Mouse (Mus musculus) E14TG2a.4 (cell line): ENCODE measurements around the gene Edrf1.

ENCODE experiments used
- H3K27me3 ChIP-seq: 2 replicates; pipeline ENCODE4 v1.6.1; 2014; ENCODE audit warnings: low read length, control low read depth; ENCODE audit not compliant: insufficient read depth
- H3K36me3 ChIP-seq: 2 replicates; pipeline ENCODE4 v1.6.1; 2014; ENCODE audit warnings: low read length, control low read depth; ENCODE audit not compliant: insufficient read depth
- H3K4me1 ChIP-seq: replicated peaks from 2 replicates; pipeline ENCODE4 v1.6.1; 2014; ENCODE audit warnings: low read depth, low read length, control low read depth
- H3K4me3 ChIP-seq: replicated peaks from 2 replicates; pipeline ENCODE4 v1.5.1; 2014; ENCODE audit warnings: mild to moderate bottlenecking, low read length
- H3K9me3 ChIP-seq: 2 replicates; pipeline ENCODE4 v1.6.1; 2014; ENCODE audit warnings: low read length, control low read depth
- CTCF ChIP-seq: conservative IDR thresholded peaks from 2 replicates; pipeline ENCODE4 v1.5.1; 2014; ENCODE audit warnings: low read length
- NANOG ChIP-seq: IDR thresholded peaks from 2 replicates; pipeline ENCODE4 v1.6.1; 2014; ENCODE audit warnings: borderline replicate concordance, low read length, mixed read lengths
- POU5F1 ChIP-seq: IDR thresholded peaks from 2 replicates; pipeline ENCODE4 v1.6.1; 2014; ENCODE audit warnings: low read length, borderline replicate concordance

Edrf1 gene

GRCm38 (mm10) chr7:133699885-133700284 lies 62.5 kb downstream of the Edrf1 start:
- TF ChIP-seq POU5F1 (no peak), CTCF (no peak), NANOG (no peak)
- no peak overlapping the region for H3K4me3 ChIP-seq
- H3K4me1 ChIP-seq = peaks cover 31% of the 10 kb centered on the region
- H3K27me3 ChIP-seq = 0 out of 2 replicates have a peak, but pooled peaks cover 2% of the 10 kb centered on the region
- H3K9me3 ChIP-seq = no peaks in the 10 kb centered on the region
- H3K36me3 ChIP-seq = no peaks in the 10 kb centered on the region

- Histone ChIP-seq H3K36me3 (no peaks in the 10 kb centered on the region), H3K4me1 (peaks cover 31% of the 10 kb centered on the region), H3K4me3 (no peak overlapping the region), H3K9me3 (no peaks in the 10 kb centered on the region), H3K27me3 (0 out of 2 replicates have a peak, but pooled peaks cover 2% of the 10 kb centered on the region)
- TF ChIP-seq POU5F1 (no peak), CTCF (no peak), NANOG (no peak)
Measured at GRCm38 (mm10) chr7:133701366-133701765, 64.0 kb downstream of the Edrf1 start.

- no peak for TF ChIP-seq CTCF
- TF ChIP-seq POU5F1 = no peak
- TF ChIP-seq NANOG = no peak
- Histone ChIP-seq H3K4me3 (no peak overlapping the region), H3K36me3 (no peaks in the 10 kb centered on the region), H3K27me3 (no peaks in the 10 kb centered on the region), H3K4me1 (peaks cover 27% of the 10 kb centered on the region), H3K9me3 (no peaks in the 10 kb centered on the region)
Measured at GRCm38 (mm10) chr7:133702333-133702732, 65.0 kb downstream of the Edrf1 start.

GRCm38 (mm10) chr7:133703906-133704305 lies 66.6 kb downstream of the Edrf1 start:
- H3K4me3 ChIP-seq = peak overlapping the region; percentile 43; the same call in 1 of the 2 replicates
- H3K4me1 ChIP-seq = peaks cover 25% of the 10 kb centered on the region
- no peaks in the 10 kb centered on the region for H3K36me3 ChIP-seq
- no peaks in the 10 kb centered on the region for H3K27me3 ChIP-seq
- H3K9me3 ChIP-seq = no peaks in the 10 kb centered on the region
- TF ChIP-seq CTCF (no peak), POU5F1 (no peak), NANOG (no peak)

GRCm38 (mm10) chr7:133707301-133707700 lies 70.0 kb downstream of the Edrf1 start:
- Histone ChIP-seq H3K27me3 (no peaks in the 10 kb centered on the region), H3K9me3 (no peaks in the 10 kb centered on the region), H3K4me1 (peaks cover 27% of the 10 kb centered on the region), H3K4me3 (no peak overlapping the region), H3K36me3 (peaks cover 10% of the 10 kb centered on the region)
- no peak for TF ChIP-seq NANOG
- TF ChIP-seq CTCF = peak; percentile 33

- no peak overlapping the region for H3K4me3 ChIP-seq
- H3K36me3 ChIP-seq = peaks cover 88% of the 10 kb centered on the region
- no peaks in the 10 kb centered on the region for H3K9me3 ChIP-seq
- H3K4me1 ChIP-seq = peaks cover 9% of the 10 kb centered on the region
- no peaks in the 10 kb centered on the region for H3K27me3 ChIP-seq
- TF ChIP-seq NANOG (no peak), POU5F1 (no peak), CTCF (no peak)
Measured at GRCm38 (mm10) chr7:133715387-133715786, 78.0 kb downstream of the Edrf1 start.

GRCm38 (mm10) chr7:133718580-133718979 lies 81.2 kb downstream of the Edrf1 start:
- Histone ChIP-seq H3K9me3 (no peaks in the 10 kb centered on the region), H3K4me1 (peaks cover 5% of the 10 kb centered on the region), H3K27me3 (no peaks in the 10 kb centered on the region), H3K36me3 (peaks cover 100% of the 10 kb centered on the region), H3K4me3 (no peak overlapping the region)
- TF ChIP-seq POU5F1 (no peak), NANOG (no peak), CTCF (no peak)

- no peak for TF ChIP-seq POU5F1
- no peak for TF ChIP-seq CTCF
- no peak for TF ChIP-seq NANOG
- H3K9me3 ChIP-seq = no peaks in the 10 kb centered on the region
Measured at GRCm38 (mm10) chr7:133720616-133721015, 83.3 kb downstream of the Edrf1 start.

More at GRCm38 (mm10) chr7:133720616-133721015, 83.3 kb downstream of the Edrf1 start:
- Histone ChIP-seq H3K4me3 (no peak overlapping the region), H3K27me3 (no peaks in the 10 kb centered on the region), H3K4me1 (no peaks in the 10 kb centered on the region), H3K36me3 (peaks cover 100% of the 10 kb centered on the region)
